Mouse (Mus musculus) megakaryocyte, embryonic 14.5 days (primary cell): ENCODE results near the gene Igsf9. TPM values are rescaled to one million over a fixed set of nuclear protein-coding genes. Genes with fewer than 3 reads are reported as not detected.

Experiments used
- H3K27me3 ChIP-seq: replicated peaks from 2 replicates; pipeline ENCODE3; 2012; ENCODE audit warnings: inconsistent platforms
- H3K36me3 ChIP-seq: replicated peaks from 2 replicates; pipeline ENCODE3; 2012; ENCODE audit warnings: low read length, inconsistent platforms, mixed read lengths
- H3K4me1 ChIP-seq: 2 replicates; pipeline ENCODE4 v1.6.1; 2012; ENCODE audit warnings: inconsistent platforms
- H3K4me3 ChIP-seq: replicated peaks from 2 replicates; pipeline ENCODE3; 2012; ENCODE audit warnings: moderate library complexity, mild to moderate bottlenecking, inconsistent platforms
- H3K9me3 ChIP-seq: 2 replicates; pipeline ENCODE4 v1.6.1; 2012; ENCODE audit warnings: inconsistent platforms
- FLI1 ChIP-seq: IDR thresholded peaks from 2 replicates; pipeline ENCODE4 v1.6.1; 2012; ENCODE audit warnings: low read length, inconsistent platforms, mixed read lengths
- GATA1 ChIP-seq: IDR thresholded peaks from 3 replicates; pipeline ENCODE4 v1.6.1; 2012; ENCODE audit warnings: mixed read lengths, low read length, inconsistent platforms, borderline replicate concordance
- polyA plus RNA-seq: library from polyadenylated mRNA; stranded (reverse); fragments of >175 nt; gene quantifications from 2 replicates; pipeline ENCODE4 v1.2.3, GENCODE M21; 2012; ENCODE audit warnings: low replicate concordance; ENCODE audit not compliant: insufficient read depth

Igsf9 gene
- polyA plus RNA-seq, 1 experiment, result 0.41 TPM

- TF ChIP-seq FLI1 (no peak), GATA1 (no peak)
Measured at GRCm38 (mm10) chr1:172489585-172490250, 8.1 kb downstream of the Igsf9 start.

GRCm38 (mm10) chr1:172490261-172490661 lies 8.7 kb downstream of the Igsf9 start:
- Histone ChIP-seq H3K4me3 (peak overlapping the region; percentile 87), H3K27me3 (peaks cover 89% of the 10 kb centered on the region), H3K9me3 (no peaks in the 10 kb centered on the region), H3K36me3 (no peaks in the 10 kb centered on the region), H3K4me1 (peaks cover 30% of the 10 kb centered on the region)
- no peak for TF ChIP-seq GATA1
- no peak for TF ChIP-seq FLI1

More at GRCm38 (mm10) chr1:172489585-172490250, 8.1 kb downstream of the Igsf9 start:
- peaks cover 30% of the 10 kb centered on the region for H3K4me1 ChIP-seq
- H3K4me3 ChIP-seq, result peak overlapping the region; percentile 87
- no peaks in the 10 kb centered on the region for H3K36me3 ChIP-seq
- H3K27me3 ChIP-seq, result peaks cover 89% of the 10 kb centered on the region
- H3K9me3 ChIP-seq, result no peaks in the 10 kb centered on the region

- no peaks in the 10 kb centered on the region for H3K36me3 ChIP-seq
- H3K27me3 ChIP-seq, result peaks cover 90% of the 10 kb centered on the region
Measured at GRCm38 (mm10) chr1:172492047-172492446, 10.5 kb downstream of the Igsf9 start.

GRCm38 (mm10) chr1:172493516-172493915 lies 11.9 kb downstream of the Igsf9 start:
- no peak for TF ChIP-seq GATA1
- TF ChIP-seq FLI1, result no peak
- Histone ChIP-seq H3K27me3 (peaks cover 87% of the 10 kb centered on the region), H3K4me1 (peaks cover 52% of the 10 kb centered on the region), H3K36me3 (no peaks in the 10 kb centered on the region), H3K9me3 (no peaks in the 10 kb centered on the region), H3K4me3 (no peak overlapping the region)

More at GRCm38 (mm10) chr1:172492047-172492446, 10.5 kb downstream of the Igsf9 start:
- no peaks in the 10 kb centered on the region for H3K9me3 ChIP-seq
- H3K4me1 ChIP-seq, result peaks cover 41% of the 10 kb centered on the region
- H3K4me3 ChIP-seq, result peak overlapping the region; percentile 15
- TF ChIP-seq FLI1 (no peak), GATA1 (no peak)

- H3K4me3 ChIP-seq, result no peak overlapping the region
Measured at GRCm38 (mm10) chr1:172496030-172496429, 14.4 kb downstream of the Igsf9 start.

GRCm38 (mm10) chr1:172497428-172497827 lies 15.8 kb downstream of the Igsf9 start:
- Histone ChIP-seq H3K4me1 (peaks cover 53% of the 10 kb centered on the region), H3K36me3 (peaks cover 1% of the 10 kb centered on the region), H3K27me3 (peaks cover 54% of the 10 kb centered on the region)

More at GRCm38 (mm10) chr1:172496030-172496429, 14.4 kb downstream of the Igsf9 start:
- Histone ChIP-seq H3K9me3 (no peaks in the 10 kb centered on the region), H3K4me1 (peaks cover 47% of the 10 kb centered on the region), H3K27me3 (peaks cover 68% of the 10 kb centered on the region), H3K36me3 (no peaks in the 10 kb centered on the region)
- no peak for TF ChIP-seq GATA1
- TF ChIP-seq FLI1, result no peak

GRCm38 (mm10) chr1:172499765-172500441 lies 18.3 kb downstream of the Igsf9 start, which contains the start of gene Tagln2:
TSS of gene Tagln2 (plus strand) at chr1:172500047.
- Histone ChIP-seq H3K9me3 (no peaks in the 10 kb centered on the region), H3K27me3 (peaks cover 31% of the 10 kb centered on the region), H3K4me3 (peak within 1 kb of the TSS; percentile 97), H3K4me1 (peaks cover 70% of the 10 kb centered on the region), H3K36me3 (peaks cover 22% of the 10 kb centered on the region)
- TF ChIP-seq FLI1 (no peak), GATA1 (no peak)

More at GRCm38 (mm10) chr1:172497428-172497827, 15.8 kb downstream of the Igsf9 start:
- Histone ChIP-seq H3K4me3 (no peak overlapping the region), H3K9me3 (no peaks in the 10 kb centered on the region)
- TF ChIP-seq GATA1, result no peak
- no peak for TF ChIP-seq FLI1

GRCm38 (mm10) chr1:172500451-172501370 lies 19.1 kb downstream of the Igsf9 start:
- Histone ChIP-seq H3K27me3 (peaks cover 23% of the 10 kb centered on the region), H3K4me1 (peaks cover 73% of the 10 kb centered on the region), H3K36me3 (peaks cover 30% of the 10 kb centered on the region), H3K9me3 (no peaks in the 10 kb centered on the region), H3K4me3 (peak overlapping the region; percentile 97)
- TF ChIP-seq FLI1, result no peak
- no peak for TF ChIP-seq GATA1
